Comparison of ENCODE assay signal across 8 mouse cellular contexts in the genomic region with DNA sequence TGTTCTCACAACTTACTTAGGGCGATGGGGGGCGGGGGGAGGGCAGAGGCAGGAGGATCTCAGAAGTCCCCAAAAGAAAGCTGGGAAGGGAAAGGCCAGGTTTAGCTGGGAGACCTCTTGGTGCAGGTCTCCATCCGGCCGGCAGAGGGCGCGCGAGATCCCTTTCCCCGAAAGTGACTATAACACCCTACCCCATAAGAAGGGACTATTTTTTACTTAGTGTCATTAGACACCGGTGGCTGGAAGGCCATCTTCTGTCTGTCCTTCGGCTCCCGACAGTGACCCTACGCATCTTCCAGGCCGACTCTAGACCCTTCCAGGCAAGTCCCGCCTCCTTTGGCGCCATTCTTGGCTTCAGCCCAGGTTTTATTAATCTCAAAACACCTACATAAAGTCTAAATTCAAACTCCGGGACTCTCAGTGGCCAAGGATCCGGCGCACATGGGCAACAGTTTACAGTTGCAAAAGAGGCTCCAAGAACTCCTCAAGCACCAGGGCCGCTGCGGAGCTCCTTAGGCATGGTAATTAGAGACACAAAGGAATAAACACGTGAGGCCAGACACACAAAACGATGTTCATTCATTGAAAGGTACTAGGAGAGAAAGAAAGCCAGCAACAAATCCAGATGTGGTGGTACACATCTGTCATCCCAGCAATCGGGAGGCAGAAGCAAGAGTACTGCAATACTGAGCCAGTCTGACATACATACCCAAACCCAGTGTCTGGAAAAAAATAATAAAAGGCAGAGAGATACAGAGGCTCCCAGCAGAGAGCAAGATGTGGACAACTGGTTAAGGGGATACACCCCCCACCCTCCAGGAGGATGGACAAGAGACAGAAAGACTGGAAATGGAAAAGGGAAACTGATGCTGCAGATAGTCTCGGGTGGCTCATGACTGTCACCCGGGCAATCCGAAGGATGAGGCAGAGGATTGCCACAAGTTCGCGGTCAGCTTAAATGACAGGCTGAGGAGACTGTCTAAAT. TPM values are rescaled to one million over a fixed set of nuclear protein-coding genes. Genes with fewer than 3 reads are reported as not detected.
DNase-seq lines count a peak whose midpoint lies in the region; ATAC-seq and TF ChIP-seq lines count a peak whose summit lies in the region.

Gene Kcna7, plus strand, starts transcription at position 563 of the 985 bp plus-strand sequence.

- WGBS in hindbrain, embryonic 13.5 days: 12% methylated on average over 28 of the region's 28 CpGs
- 9% methylated on average over 28 of the region's 28 CpGs for WGBS in lung, postnatal 0 days

- H3K4me3 ChIP-seq in hindbrain, embryonic 13.5 days: peak within 1 kb of the TSS; percentile 34
- H3K4me3 ChIP-seq in lung, postnatal 0 days (ENCODE audit: low read depth, low read length): peak within 1 kb of the TSS; percentile 39

- peaks cover 57% of the 10 kb centered on the region for H3K27me3 ChIP-seq in hindbrain, embryonic 13.5 days
- peaks cover 33% of the 10 kb centered on the region for H3K27me3 ChIP-seq in lung, postnatal 0 days (replicated peaks; ENCODE audit: insufficient read depth, low read length)

- ATAC-seq in hindbrain, embryonic 13.5 days (ENCODE audit: low FRiP score): no peak
- ATAC-seq in lung, postnatal 0 days: peak; percentile 60

- H3K36me3 ChIP-seq in hindbrain, embryonic 13.5 days: no peaks in the 10 kb centered on the region
- H3K36me3 ChIP-seq in lung, postnatal 0 days (ENCODE audit: insufficient read depth, low read length): no peaks in the 10 kb centered on the region

- H3K27ac ChIP-seq in hindbrain, embryonic 13.5 days: no peak within 1 kb of the TSS
- no peak within 1 kb of the TSS for H3K27ac ChIP-seq in lung, postnatal 0 days (ENCODE audit: low read length)

- H3K9me3 ChIP-seq in hindbrain, embryonic 13.5 days: no peaks in the 10 kb centered on the region
- H3K9me3 ChIP-seq in lung, postnatal 0 days (ENCODE audit: low read length): no peaks in the 10 kb centered on the region

- TF ChIP-seq CTCF in lung, postnatal 0 days (IDR thresholded peaks at IDR 0.05): peak; percentile 91

- TF ChIP-seq EP300 in lung, postnatal 0 days (IDR thresholded peaks at IDR 0.05): no peak

- H3K4me2 ChIP-seq in hindbrain, embryonic 13.5 days: peak within 1 kb of the TSS; percentile 51
- peak within 1 kb of the TSS; percentile 64 for H3K4me2 ChIP-seq in lung, postnatal 0 days (replicated peaks; ENCODE audit: low read depth, low read length)

- DNase-seq in R1 (ENCODE audit: low read depth, low spot score): peak; percentile 76
- peak; percentile 84 to 88 for DNase-seq in cerebellum, postnatal 10 days
- DNase-seq in gastrocnemius, adult 18-20 months (ENCODE audit: low spot score): peak; percentile 87
- peak; percentile 53 to 59 for DNase-seq in layer of hippocampus, postnatal 14 days (ENCODE audit: low spot score in 2 of 2)
- peak; percentile 73 for DNase-seq in lung, postnatal 0 days (ENCODE audit: low spot score)
- DNase-seq in ovary, postnatal 14 days (ENCODE audit: low spot score): peak; percentile 76
- DNase-seq in thymus, postnatal 4 days: peak; percentile 86

- peaks cover 14% of the 10 kb centered on the region for H3K4me1 ChIP-seq in hindbrain, embryonic 13.5 days (replicated peaks)
- H3K4me1 ChIP-seq in lung, postnatal 0 days (ENCODE audit: insufficient read depth, low read depth, low read length): 0 out of 2 replicates have a peak, but pooled peaks cover 5% of the 10 kb centered on the region

- H3K9ac ChIP-seq in hindbrain, embryonic 13.5 days: peak within 1 kb of the TSS; percentile 60
- H3K9ac ChIP-seq in lung, postnatal 0 days (replicated peaks; ENCODE audit: low read depth): no peak within 1 kb of the TSS

RNA-seq across cellular contexts. Expression of gene Kcna7, which starts in this region (rescaled TPM):
- total RNA-seq in gastrocnemius, adult 18-20 months (2021): 10 to 100 TPM; 83.7 to 93.5 TPM
- not detected in 2 replicates for polyA plus RNA-seq in hindbrain, embryonic 13.5 days (2015; fragmentation: Nextera tagmentation; extraction: Ambion mirVana)
- total RNA-seq in layer of hippocampus, postnatal 14 days (2021): not detected
- polyA plus RNA-seq in lung, postnatal 0 days (2015; fragmentation: Nextera tagmentation; extraction: Ambion mirVana): 0.16 and 0.24 TPM in 2 replicates

Comparison
In these comparisons a context has a peak if more than half of its experiments do, and no peak if none do; other contexts are left out.
1. RNA of gene Kcna7 (total RNA-seq): 83.7 to 93.5 TPM in gastrocnemius, adult 18-20 months; not detected in layer of hippocampus, postnatal 14 days; every median in the first group is over 10 times any median in the second.
2. Peak in DNase-seq in layer of hippocampus, postnatal 14 days; RNA of the gene not detected or under 1 TPM.
3. Peak in DNase-seq, ATAC-seq, H3K4me3 ChIP-seq and H3K4me2 ChIP-seq in lung, postnatal 0 days; RNA of the gene not detected or under 1 TPM.
4. Peak in every context shown above with its lines, with median percentiles within 50 percentile points of each other: DNase-seq.